Mouse (Mus musculus): ENCODE data around the gene Dennd6a.
A peak's percentile ranks its signal among the peaks of the same experiment; 100 is the strongest.

Gene Dennd6a

GRCm38 (mm10) chr14:26576255-26576780 is 2.7 kb downstream of the Dennd6a start:
- DNase-seq, result no peak

- DNase-seq, result no peak
Measured at GRCm38 (mm10) chr14:26578791-26579191, 5.1 kb downstream of the Dennd6a start.

DNA sequence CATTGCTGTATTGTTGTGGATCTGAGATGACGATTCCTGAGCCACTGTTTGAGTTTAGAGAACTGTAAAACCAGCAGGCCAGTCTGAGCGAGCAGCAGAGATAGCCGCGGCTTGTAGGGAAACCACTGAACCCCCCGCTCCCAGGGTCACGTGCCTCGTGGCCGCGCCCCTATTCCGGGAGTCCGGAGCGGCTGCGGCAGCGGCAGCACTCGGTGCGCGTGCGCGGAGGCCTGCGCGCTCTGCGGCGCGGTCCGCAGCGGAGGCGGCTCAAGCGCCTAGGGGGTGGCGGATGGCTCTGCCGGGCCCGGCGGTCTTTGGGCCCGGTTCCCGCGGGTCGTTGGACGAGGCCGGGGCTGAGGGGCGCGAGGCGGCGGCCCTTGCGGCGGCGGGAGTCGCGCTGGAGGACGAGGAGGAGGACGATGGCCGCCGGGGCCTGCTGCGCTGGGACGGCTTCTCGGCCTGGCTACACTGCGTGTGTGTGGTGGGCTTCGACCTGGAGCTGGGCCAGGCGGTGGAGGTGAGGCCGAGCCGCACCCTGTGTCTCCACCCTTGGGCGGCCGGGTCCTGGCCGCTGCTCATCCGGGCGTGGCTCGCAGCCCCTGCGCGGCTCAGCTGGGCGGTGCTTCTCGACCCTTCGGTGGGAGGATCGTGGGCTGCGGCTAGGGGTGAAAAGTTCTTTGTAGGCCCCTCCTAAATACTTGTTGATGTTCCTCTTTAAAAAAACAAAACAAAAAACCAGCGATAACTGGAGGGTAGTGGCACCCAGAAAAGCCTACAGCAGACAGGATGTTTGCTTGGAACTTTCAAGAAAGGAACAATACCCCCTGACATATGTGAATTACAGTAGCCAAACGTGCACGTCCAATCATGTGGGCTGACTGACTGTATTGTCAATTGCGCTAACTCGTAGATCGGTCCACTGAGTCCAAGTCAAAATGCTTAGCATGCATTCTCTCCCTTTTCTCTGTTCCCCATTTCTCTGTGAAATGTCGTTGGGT is 6.0 kb downstream of the Dennd6a start:
- peak; percentile 89 for DNase-seq

DNA sequence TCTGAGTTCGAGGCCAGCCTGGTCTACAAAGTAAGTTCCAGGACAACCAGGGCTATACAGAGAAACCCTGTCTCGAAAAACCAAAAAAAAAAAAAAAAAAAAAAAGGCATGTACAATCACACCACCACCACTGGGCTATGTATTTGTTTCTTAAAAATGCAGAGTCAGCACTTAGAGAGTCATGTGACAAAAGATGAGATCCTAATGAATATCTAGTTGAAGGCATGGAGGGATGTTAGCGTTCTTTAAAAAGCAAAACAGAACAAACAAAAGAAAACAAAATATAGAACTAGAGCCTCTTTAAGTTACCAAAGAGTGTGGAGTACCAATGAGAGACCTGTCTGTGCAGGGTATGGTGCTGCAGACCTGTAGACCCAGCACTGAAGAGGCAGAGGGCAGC is 10.0 kb downstream of the Dennd6a start:
- DNase-seq, result no peak

GRCm38 (mm10) chr14:26587116-26587515 is 13.5 kb downstream of the Dennd6a start:
- no peak for DNase-seq

GRCm38 (mm10) chr14:26591353-26591752 is 17.7 kb downstream of the Dennd6a start:
- DNase-seq, result no peak

GRCm38 (mm10) chr14:26593281-26593895 is 19.7 kb downstream of the Dennd6a start:
- DNase-seq, result no peak

DNA sequence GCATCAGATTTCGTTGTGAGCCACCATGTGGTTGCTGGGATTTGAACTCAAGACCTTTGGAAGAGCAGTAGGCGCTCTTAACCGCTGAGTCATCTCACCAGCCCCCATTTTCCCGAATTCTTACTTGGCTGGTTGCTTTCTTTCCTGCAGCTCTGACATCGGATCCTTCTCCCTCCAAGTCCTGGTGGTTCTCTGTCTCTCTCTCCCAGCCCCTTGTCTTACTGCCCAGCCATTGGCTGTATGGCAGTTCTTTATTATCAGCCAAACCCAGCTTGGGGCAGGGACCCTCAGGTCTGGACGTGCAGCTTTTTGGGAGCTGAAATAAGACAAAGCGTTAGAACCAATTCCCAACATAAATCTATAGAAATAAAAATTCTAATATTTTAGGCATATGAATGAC is 21.5 kb downstream of the Dennd6a start:
- no peak for DNase-seq

DNA sequence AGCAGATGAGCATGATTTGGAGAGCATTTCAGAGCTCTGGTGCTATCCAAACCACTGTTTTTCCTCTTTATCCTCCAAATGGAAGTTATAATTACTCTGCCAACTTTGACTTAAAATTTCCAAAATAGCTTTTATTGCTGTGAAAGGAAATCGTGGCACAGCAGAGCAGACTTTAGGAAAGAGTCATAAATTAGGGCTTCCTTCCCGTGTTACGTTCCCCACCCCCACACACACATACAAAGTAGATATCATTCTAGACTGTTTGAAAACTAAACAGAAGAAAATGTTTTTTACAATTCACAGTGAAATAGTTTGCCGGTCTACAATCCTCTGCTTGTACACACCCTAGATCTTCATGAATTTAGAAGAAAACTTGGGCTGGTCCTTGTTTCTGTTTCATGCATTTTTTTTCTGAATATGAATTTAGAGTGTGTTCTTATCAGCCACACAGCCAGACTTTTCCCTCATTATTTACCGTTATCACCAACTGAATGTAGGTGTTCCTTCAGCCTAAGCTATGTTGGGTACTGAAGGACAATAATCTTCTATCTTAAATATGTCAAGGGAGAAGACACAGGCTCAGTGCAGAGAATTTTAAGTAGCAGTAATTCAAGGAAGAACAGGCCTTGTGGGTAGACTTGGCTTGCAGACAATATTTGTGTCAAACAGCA is 22.2 kb downstream of the Dennd6a start:
- DNase-seq, result no peak

DNA sequence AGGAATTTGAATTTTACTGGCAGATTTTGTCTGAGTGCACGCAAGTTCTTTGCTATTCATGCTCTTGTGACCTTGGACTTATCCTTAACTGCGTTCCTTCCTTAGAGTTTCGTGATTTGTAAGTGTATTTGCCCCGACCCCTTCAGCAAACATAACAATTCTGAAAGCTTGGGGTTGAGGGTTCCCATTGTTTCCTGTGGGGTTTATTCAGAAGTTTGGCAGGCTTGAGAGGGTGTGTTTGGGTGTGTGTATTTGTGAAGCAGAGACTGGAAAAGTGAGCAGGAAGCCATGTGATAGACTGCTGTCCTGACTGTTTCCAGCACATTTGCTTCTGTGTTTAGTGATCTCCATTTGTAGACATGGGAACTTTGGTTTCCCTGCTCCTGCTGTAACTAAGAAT is 31.7 kb downstream of the Dennd6a start:
- DNase-seq, result no peak

- DNase-seq, result no peak
Measured at GRCm38 (mm10) chr14:26609674-26610073, 36.0 kb downstream of the Dennd6a start.

DNA sequence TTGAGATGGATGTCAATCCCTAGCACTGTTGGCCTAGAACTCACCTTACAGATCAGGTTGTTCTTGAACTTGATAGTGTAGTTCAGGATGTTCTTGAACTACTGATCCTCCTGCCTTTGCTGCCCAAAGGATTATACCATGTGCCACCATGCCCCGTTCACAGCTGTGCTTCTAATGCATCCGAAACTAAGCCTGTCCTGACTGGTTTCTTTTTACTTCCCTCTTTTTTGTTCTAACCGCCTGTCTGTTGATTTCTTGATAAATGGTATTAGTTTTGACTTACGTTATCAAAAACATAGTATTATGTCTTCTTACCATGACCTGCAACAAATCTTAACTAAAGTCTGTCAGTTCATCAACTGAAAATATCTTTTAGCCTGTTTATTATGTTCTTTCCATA is 37.0 kb downstream of the Dennd6a start:
- DNase-seq, result no peak

DNA sequence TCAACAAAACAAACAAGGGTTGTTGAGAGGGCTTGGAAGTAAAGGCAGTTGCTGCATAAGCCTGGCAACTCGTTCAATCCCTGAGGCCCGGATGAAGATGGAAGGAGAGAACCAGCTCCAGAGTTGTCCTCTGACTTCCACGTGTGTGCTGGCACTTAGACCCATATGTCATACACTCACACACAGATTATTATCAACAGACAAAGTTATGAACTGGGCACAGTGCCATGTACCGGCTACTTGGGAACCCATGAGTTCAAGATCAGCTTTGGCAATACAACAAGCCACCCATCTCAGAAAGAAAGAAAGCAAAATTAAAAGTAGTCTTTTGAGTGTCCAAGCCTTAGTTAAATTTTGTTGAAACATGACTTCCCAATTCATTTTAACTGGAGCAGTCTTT is 51.6 kb downstream of the Dennd6a start:
- no peak for DNase-seq

DNA sequence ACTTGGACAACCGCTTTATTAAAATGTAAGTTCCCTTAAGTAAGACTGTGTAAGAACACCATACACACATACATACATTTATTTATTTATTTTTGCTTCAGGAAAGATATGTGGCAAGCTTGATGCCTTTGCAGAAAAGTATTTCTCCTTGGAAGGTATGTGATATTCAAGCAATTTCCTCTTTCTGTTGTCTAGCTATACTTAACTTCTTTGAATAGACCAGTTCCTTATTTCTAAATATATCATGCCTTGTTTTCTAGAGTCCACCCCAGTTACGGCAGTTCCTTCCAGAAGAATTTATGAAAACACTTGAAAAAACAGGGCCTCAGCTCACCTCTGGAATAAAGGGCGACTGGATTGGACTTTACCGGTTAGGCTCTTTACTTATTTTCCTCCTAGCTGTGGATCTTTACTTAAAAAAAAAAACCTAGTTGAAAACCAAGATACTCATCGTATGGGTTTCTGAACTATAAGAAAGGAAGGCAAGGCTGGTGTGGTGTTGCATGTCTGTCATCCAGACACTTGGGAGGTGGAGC is 53.0 kb downstream of the Dennd6a start:
- DNase-seq, result no peak

DNA sequence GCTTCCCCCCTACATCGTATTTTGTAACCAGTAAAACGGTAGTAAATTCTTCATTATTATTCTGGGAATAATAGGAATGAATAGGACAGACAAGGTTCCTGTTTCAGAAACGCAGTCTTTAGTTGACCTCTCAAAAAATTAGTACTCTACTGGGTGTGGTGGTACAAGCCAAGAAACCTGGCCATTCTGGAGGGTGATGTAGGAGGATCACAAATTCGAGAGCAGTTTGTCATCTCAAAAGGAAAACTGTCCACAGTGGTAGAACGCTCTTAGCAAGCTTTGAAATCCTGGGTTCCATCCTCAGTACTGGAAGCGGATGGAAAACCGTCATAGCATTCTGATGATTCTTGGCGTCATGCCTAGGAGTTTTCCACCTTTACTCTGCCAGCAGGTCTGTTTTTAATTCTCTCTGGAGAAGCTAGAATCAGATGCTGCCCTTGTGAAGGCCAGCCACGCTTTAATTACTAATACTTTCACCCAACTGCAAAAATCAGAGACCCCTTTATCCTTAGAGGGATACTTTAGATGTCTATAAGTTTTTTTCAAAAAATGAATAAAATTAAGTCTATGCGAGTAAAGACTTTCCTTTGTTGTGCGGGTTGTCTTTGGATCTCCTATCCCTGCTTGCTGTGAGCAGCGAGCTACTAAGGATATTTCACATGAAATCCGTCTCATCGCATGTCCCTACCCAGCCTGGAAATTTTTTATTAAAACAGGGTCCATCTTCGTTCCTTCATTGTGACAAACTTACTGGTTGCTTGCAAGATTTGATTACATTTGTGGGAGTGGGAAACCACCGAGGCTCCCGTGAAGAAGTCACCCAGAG is 63.6 kb downstream of the Dennd6a start:
- peak; percentile 22 for DNase-seq

GRCm38 (mm10) chr14:26637851-26638707 is 64.4 kb downstream of the Dennd6a start, which contains the start of gene Arf4:
Gene Arf4, plus strand, starts transcription at chr14:26638074.
- DNase-seq, result peak; percentile 99

DNA sequence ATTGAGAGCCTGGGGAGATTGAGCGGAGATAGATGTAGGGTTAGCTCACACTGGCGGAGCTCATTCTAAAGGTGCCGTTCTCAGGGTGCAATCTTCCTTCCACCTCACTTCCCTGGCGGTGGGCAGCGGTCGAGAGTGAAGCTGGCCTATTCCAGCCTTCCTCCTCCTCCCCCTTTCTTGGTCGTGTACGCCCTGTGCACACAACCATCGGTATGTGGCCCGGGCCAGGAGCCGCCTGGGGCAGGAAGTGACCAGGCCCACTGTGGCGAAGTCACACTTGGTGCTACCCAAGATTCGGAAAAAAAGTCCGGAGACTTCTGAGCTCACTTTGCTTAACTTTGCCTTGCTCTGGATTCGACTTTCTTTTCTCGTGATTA is 65.0 kb downstream of the Dennd6a start:
- DNase-seq, result peak; percentile 28

DNA sequence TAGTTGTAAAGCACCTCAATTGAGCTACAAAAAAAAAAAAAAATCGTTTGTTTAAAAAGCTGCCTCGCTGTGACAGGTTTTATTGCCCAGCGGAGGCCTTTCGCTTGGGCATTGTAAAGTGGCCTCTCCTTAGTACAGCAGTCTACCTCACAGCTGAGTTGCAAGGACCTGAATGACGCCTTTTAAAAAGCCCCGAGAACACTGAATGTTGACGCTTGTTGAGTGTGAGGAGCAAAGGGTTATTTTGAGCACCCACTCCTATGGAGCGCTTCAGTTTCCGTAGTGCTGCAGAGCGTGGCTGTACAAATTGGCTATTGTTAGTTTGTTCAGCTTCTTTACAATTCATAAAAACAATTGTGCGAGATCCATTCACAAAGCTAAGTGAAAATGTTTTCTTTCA is 65.6 kb downstream of the Dennd6a start:
- no peak for DNase-seq

DNA sequence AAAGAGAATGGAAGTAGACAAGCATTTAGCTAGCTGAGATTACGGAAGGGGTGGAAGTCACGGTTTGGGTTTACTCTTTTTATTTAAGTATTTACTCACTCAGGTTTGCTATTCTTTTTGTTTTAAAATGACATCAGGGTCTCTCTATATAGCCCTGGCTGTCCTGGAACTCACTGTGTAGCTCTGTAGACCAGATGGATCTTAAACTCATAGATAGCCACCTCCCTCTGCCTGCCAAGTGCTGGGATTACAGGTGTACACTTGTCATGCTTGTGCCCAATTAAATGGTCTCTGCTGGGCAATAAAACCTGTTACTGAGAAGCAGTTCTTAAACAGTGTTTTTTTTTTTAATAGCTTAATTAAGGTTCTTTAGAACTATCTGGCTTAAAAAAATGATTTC is 66.3 kb downstream of the Dennd6a start:
- DNase-seq, result no peak

GRCm38 (mm10) chr14:26643006-26643624 is 69.5 kb downstream of the Dennd6a start:
- no peak for DNase-seq

Data from layer of hippocampus, adult 9-11 months (tissue).